Mouse (Mus musculus) spleen, adult 2 months (tissue): Measurements from ENCODE around the gene Adgrl1. TPM values are rescaled to one million over a fixed set of nuclear protein-coding genes. Genes with fewer than 3 reads are reported as not detected.

ENCODE experiments used
- DNase-seq, 2 experiments: peaks; one replicate each; pipeline versions ENCODE4 v3.0.0 to v3.0.0-alpha.2; 2012 to 2021; ENCODE audit warnings: low spot score in 2 of 2, low read depth in 1 of 2
- H3K27ac ChIP-seq: fragments of 200-500 bp; 2 replicates; pipeline ENCODE4 v1.5.1; 2012; ENCODE audit warnings: low read length, inconsistent platforms; ENCODE audit not compliant: insufficient read depth
- H3K27me3 ChIP-seq: fragments of 200-500 bp; 2 replicates; pipeline ENCODE4 v1.6.1; 2012; ENCODE audit warnings: mild to moderate bottlenecking, moderate library complexity, low read length, inconsistent platforms; ENCODE audit not compliant: control insufficient read depth, insufficient read depth
- H3K36me3 ChIP-seq: fragments of 200-500 bp; 2 replicates; pipeline ENCODE4 v1.6.1; 2012; ENCODE audit warnings: mild to moderate bottlenecking, low read length, inconsistent platforms; ENCODE audit not compliant: control insufficient read depth, insufficient read depth
- H3K4me1 ChIP-seq: fragments of 200-500 bp; 2 replicates; pipeline ENCODE4 v1.6.1; 2011; ENCODE audit warnings: inconsistent platforms; ENCODE audit not compliant: control insufficient read depth, insufficient read depth, insufficient read length
- H3K4me3 ChIP-seq: fragments of 200-500 bp; 2 replicates; pipeline ENCODE4 v1.5.1; 2011; ENCODE audit warnings: mild to moderate bottlenecking, inconsistent platforms; ENCODE audit not compliant: insufficient read depth, insufficient read length; ENCODE audit errors: extremely low read depth
- CTCF ChIP-seq: fragments of 200-500 bp; IDR thresholded peaks from 2 replicates; pipeline ENCODE4 v1.5.1; 2011; ENCODE audit warnings: mild to moderate bottlenecking, inconsistent platforms; ENCODE audit not compliant: insufficient read depth, insufficient read length, insufficient replicate concordance; ENCODE audit errors: extremely low read depth
- POLR2A ChIP-seq: fragments of 200-500 bp; IDR thresholded peaks from 2 replicates; pipeline ENCODE4 v1.6.1; 2011; ENCODE audit warnings: low read depth, low read length, inconsistent platforms
- WGBS: fragments of 180-500 bp; shearing (Covaris S2); methylation state at CpG from one replicate; pipeline ENCODE4 v1.1.7; 2018; 5-methylcytosine and 5-hydroxymethylcytosine counted together
- polyA plus RNA-seq: library from polyadenylated mRNA; depleted of rRNA; stranded (reverse); fragments of >200 nt; gene quantifications from 2 replicates; pipeline ENCODE4 v1.2.3, GENCODE M21; 2012; rRNA removed

Adgrl1 gene
- polyA plus RNA-seq, result 28.9 and 41.2 TPM in 2 replicates

GRCm38 (mm10) chr8:83899363-83900252 is at the start of gene Adgrl1:
Adgrl1 (plus strand) TSS chr8:83900105.
- TF ChIP-seq CTCF (no peak), POLR2A (no peak)
- Histone ChIP-seq H3K36me3 (no peaks in the 10 kb centered on the region), H3K4me1 (peaks cover 2% of the 10 kb centered on the region), H3K4me3 (peak within 1 kb of the TSS; percentile 85), H3K27ac (peak within 1 kb of the TSS; percentile 52), H3K27me3 (peaks cover 6% of the 10 kb centered on the region; the same call in 1 of the 2 replicates)
- peak; percentile 65 to 78 for DNase-seq
- 1% methylated on average over 66 of the region's 70 CpGs for WGBS

- no peak overlapping the region for H3K4me3 ChIP-seq
- no peak for DNase-seq
- H3K36me3 ChIP-seq, result no peaks in the 10 kb centered on the region
- WGBS, result 51% methylated on average over 8 of the region's 8 CpGs
- H3K27ac ChIP-seq, result no peak overlapping the region
- H3K4me1 ChIP-seq, result no peaks in the 10 kb centered on the region
- no peaks in the 10 kb centered on the region for H3K27me3 ChIP-seq
- TF ChIP-seq CTCF (no peak), POLR2A (no peak)
These were observed 47.6 kb upstream of the Adgrl1 start for GRCm38 (mm10) chr8:83852329-83852728.

- WGBS, result 84% methylated on average over 3 of the region's 3 CpGs
- Histone ChIP-seq H3K4me1 (no peaks in the 10 kb centered on the region), H3K27me3 (no peaks in the 10 kb centered on the region), H3K4me3 (no peak overlapping the region), H3K27ac (no peak overlapping the region), H3K36me3 (no peaks in the 10 kb centered on the region)
- TF ChIP-seq CTCF, result no peak
- TF ChIP-seq POLR2A, result no peak
- DNase-seq, result no peak
These were observed 46.4 kb upstream of the Adgrl1 start for GRCm38 (mm10) chr8:83853323-83854050.

- H3K36me3 ChIP-seq, result no peaks in the 10 kb centered on the region
- H3K4me1 ChIP-seq, result no peaks in the 10 kb centered on the region
- no peak for DNase-seq
- no peaks in the 10 kb centered on the region for H3K27me3 ChIP-seq
- no peak overlapping the region for H3K4me3 ChIP-seq
- TF ChIP-seq POLR2A (no peak), CTCF (no peak)
- WGBS, result 87% methylated on average over 6 of the region's 6 CpGs
- H3K27ac ChIP-seq, result no peak overlapping the region
These were observed 43.3 kb upstream of the Adgrl1 start for GRCm38 (mm10) chr8:83856486-83857065.

- Histone ChIP-seq H3K27me3 (no peaks in the 10 kb centered on the region; the same call in 1 of the 2 replicates), H3K4me1 (no peaks in the 10 kb centered on the region), H3K4me3 (no peak overlapping the region), H3K36me3 (no peaks in the 10 kb centered on the region), H3K27ac (no peak overlapping the region)
- DNase-seq, result no peak
- 15% methylated on average over 24 of the region's 24 CpGs for WGBS
- no peak for TF ChIP-seq CTCF
- no peak for TF ChIP-seq POLR2A
These were observed 37.3 kb upstream of the Adgrl1 start for GRCm38 (mm10) chr8:83862439-83863268.

- 2% methylated on average over 60 of the region's 66 CpGs for WGBS
- Histone ChIP-seq H3K4me3 (peak overlapping the region; percentile 37; the same call in 1 of the 2 replicates), H3K36me3 (no peaks in the 10 kb centered on the region), H3K27ac (no peak overlapping the region), H3K27me3 (peaks cover 18% of the 10 kb centered on the region), H3K4me1 (peaks cover 6% of the 10 kb centered on the region; the same call in 1 of the 2 replicates)
- no peak for DNase-seq
- no peak for TF ChIP-seq POLR2A
These were observed 24.8 kb upstream of the Adgrl1 start for GRCm38 (mm10) chr8:83874881-83875655.
